Mouse (Mus musculus) hindbrain, embryonic 15.5 days (tissue): ENCODE data around the gene Aftph. TPM values are rescaled to one million over a fixed set of nuclear protein-coding genes. Genes with fewer than 3 reads are reported as not detected.

Experiments used
- ATAC-seq: fragments of 200-750 bp; cut with Nextera tagmentation; 2 replicates; pipeline ENCODE4 v1.8.0; 2017; ENCODE audit warnings: low read depth, moderate number of reproducible peaks, moderate TSS enrichment; ENCODE audit not compliant: low FRiP score
- H3K27ac ChIP-seq: fragments of 300-500 bp; sonication (generic); replicated peaks from 2 replicates; pipeline ENCODE4 v1.5.1; 2015; ENCODE audit warnings: mild to moderate bottlenecking, inconsistent platforms
- H3K27me3 ChIP-seq: fragments of 300-500 bp; sonication (generic); 2 replicates; pipeline ENCODE4 v1.6.1; 2015; ENCODE audit warnings: control low read depth, inconsistent platforms
- H3K36me3 ChIP-seq: fragments of 300-500 bp; sonication (generic); 2 replicates; pipeline ENCODE4 v1.6.1; 2015; ENCODE audit warnings: control low read depth, inconsistent platforms
- H3K4me1 ChIP-seq: fragments of 300-500 bp; sonication (generic); replicated peaks from 2 replicates; pipeline ENCODE4 v1.6.1; 2015; ENCODE audit warnings: control low read depth, inconsistent platforms
- H3K4me2 ChIP-seq: fragments of 300-500 bp; sonication (generic); 2 replicates; pipeline ENCODE4 v1.6.1; 2015; ENCODE audit warnings: moderate library complexity, mild to moderate bottlenecking, inconsistent platforms
- H3K4me3 ChIP-seq: fragments of 300-500 bp; sonication (generic); 2 replicates; pipeline ENCODE4 v1.5.1; 2015; ENCODE audit warnings: mild to moderate bottlenecking, inconsistent platforms
- H3K9ac ChIP-seq: fragments of 300-500 bp; sonication (generic); 2 replicates; pipeline ENCODE4 v1.6.1; 2015; ENCODE audit warnings: inconsistent platforms
- H3K9me3 ChIP-seq: fragments of 300-500 bp; sonication (generic); 2 replicates; pipeline ENCODE4 v1.6.1; 2016; ENCODE audit warnings: control low read depth, inconsistent platforms
- WGBS: fragments of 180-500 bp; shearing (Covaris S2); methylation state at CpG from one replicate; pipeline ENCODE4 v1.1.7; 2015; 5-methylcytosine and 5-hydroxymethylcytosine counted together
- polyA plus RNA-seq: library from polyadenylated mRNA; unstranded; fragments of >200 nt; fragmentation: Nextera tagmentation; extraction: Ambion mirVana; gene quantifications from 2 replicates; pipeline ENCODE4 v1.2.1, GENCODE M21; 2015

Aftph gene
- polyA plus RNA-seq, 1 experiment from 2014 or later, result 32.1 TPM

GRCm38 (mm10) chr11:20712068-20712671, 29.2 kb downstream of the Aftph start:
- no peaks in the 10 kb centered on the region for H3K4me1 ChIP-seq
- H3K9me3 ChIP-seq, result no peaks in the 10 kb centered on the region
- no peak overlapping the region for H3K9ac ChIP-seq
- ATAC-seq, result no peak
- no peak overlapping the region for H3K4me2 ChIP-seq
- no peaks in the 10 kb centered on the region for H3K27me3 ChIP-seq
- 78% methylated on average over 9 of the region's 9 CpGs for WGBS
- no peak overlapping the region for H3K4me3 ChIP-seq
- no peak overlapping the region for H3K27ac ChIP-seq
- no peaks in the 10 kb centered on the region for H3K36me3 ChIP-seq

DNA sequence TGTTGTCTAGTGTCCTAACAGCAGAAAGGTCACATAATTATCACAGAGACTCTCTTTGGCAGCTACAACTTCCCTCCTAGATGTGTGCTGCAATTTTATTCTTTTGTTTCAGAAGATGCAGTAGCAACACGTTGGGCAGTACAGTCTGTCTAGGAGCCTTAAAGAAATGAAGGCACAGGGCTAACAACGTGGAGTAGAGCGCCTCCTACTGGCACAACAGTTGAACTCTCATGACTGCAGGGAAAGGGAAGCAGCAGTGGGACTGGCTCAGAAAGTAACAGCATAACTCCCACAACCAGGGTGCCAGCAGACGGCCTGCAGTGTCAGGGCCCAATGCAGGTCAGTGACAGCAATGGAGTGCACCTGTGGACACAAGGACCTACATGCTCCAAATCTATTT, 50.4 kb downstream of the Aftph start:
- H3K27me3 ChIP-seq, result no peaks in the 10 kb centered on the region
- no peak overlapping the region for H3K9ac ChIP-seq
- no peaks in the 10 kb centered on the region for H3K4me1 ChIP-seq
- H3K36me3 ChIP-seq, result no peaks in the 10 kb centered on the region
- peak; percentile 85; the same call in 1 of the 2 replicates for ATAC-seq
- 3% methylated on average over 4 of the region's 4 CpGs for WGBS
- no peak overlapping the region for H3K4me2 ChIP-seq
- H3K4me3 ChIP-seq, result no peak overlapping the region
- no peak overlapping the region for H3K27ac ChIP-seq
- no peaks in the 10 kb centered on the region for H3K9me3 ChIP-seq

- Histone ChIP-seq H3K9me3 (no peaks in the 10 kb centered on the region), H3K4me2 (no peak overlapping the region), H3K27me3 (no peaks in the 10 kb centered on the region), H3K4me1 (no peaks in the 10 kb centered on the region), H3K36me3 (0 out of 2 replicates have a peak, but pooled peaks cover 8% of the 10 kb centered on the region), H3K27ac (no peak overlapping the region), H3K9ac (no peak overlapping the region), H3K4me3 (no peak overlapping the region)
- WGBS, result 94% methylated on average over 5 of the region's 5 CpGs
- no peak for ATAC-seq
These were observed 59.7 kb downstream of the Aftph start for GRCm38 (mm10) chr11:20681679-20682078.

GRCm38 (mm10) chr11:20680781-20681180, 60.6 kb downstream of the Aftph start:
- Histone ChIP-seq H3K36me3 (0 out of 2 replicates have a peak, but pooled peaks cover 8% of the 10 kb centered on the region), H3K4me2 (no peak overlapping the region), H3K4me3 (no peak overlapping the region), H3K27me3 (no peaks in the 10 kb centered on the region), H3K9ac (no peak overlapping the region), H3K4me1 (no peaks in the 10 kb centered on the region), H3K9me3 (no peaks in the 10 kb centered on the region), H3K27ac (no peak overlapping the region)
- 91% methylated on average over 5 of the region's 5 CpGs for WGBS
- ATAC-seq, result no peak

DNA sequence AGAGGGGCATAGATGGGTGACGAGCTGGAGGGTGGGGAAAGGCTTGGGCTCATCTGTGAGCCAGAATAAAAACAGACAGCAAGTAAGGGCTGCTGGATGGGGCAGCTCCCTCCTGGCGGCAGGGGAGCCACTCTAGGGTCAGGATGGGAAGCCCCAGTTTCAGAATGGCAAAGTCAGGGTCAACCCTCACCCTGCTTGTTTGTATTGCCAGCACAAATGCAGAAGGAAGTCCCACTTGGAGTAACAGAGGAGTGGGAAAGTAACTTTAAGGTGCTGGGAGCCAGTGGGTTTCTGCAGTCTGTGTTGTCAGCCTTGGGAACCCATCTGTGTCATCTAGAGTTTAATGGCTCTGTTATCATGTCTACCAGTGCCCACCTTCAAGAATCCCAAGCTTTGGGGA, 62.0 kb downstream of the Aftph start:
- 0 out of 2 replicates have a peak, but pooled peaks cover 5% of the 10 kb centered on the region for H3K36me3 ChIP-seq
- H3K4me1 ChIP-seq, result no peaks in the 10 kb centered on the region
- no peak overlapping the region for H3K27ac ChIP-seq
- no peak overlapping the region for H3K9ac ChIP-seq
- no peak overlapping the region for H3K4me3 ChIP-seq
- WGBS, result 80% methylated on average over 2 of the region's 2 CpGs
- no peak for ATAC-seq
- no peaks in the 10 kb centered on the region for H3K27me3 ChIP-seq
- H3K9me3 ChIP-seq, result no peaks in the 10 kb centered on the region
- H3K4me2 ChIP-seq, result no peak overlapping the region

- 88% methylated on average over 6 of the region's 6 CpGs for WGBS
- Histone ChIP-seq H3K9ac (no peak overlapping the region), H3K4me2 (no peak overlapping the region), H3K27me3 (no peaks in the 10 kb centered on the region), H3K4me1 (no peaks in the 10 kb centered on the region), H3K4me3 (no peak overlapping the region), H3K36me3 (no peaks in the 10 kb centered on the region), H3K27ac (no peak overlapping the region), H3K9me3 (no peaks in the 10 kb centered on the region)
- ATAC-seq, result 0 out of 2 replicates have a peak, but pooled peaks have one; percentile 9
These were observed 68.9 kb downstream of the Aftph start for GRCm38 (mm10) chr11:20672513-20672912.

DNA sequence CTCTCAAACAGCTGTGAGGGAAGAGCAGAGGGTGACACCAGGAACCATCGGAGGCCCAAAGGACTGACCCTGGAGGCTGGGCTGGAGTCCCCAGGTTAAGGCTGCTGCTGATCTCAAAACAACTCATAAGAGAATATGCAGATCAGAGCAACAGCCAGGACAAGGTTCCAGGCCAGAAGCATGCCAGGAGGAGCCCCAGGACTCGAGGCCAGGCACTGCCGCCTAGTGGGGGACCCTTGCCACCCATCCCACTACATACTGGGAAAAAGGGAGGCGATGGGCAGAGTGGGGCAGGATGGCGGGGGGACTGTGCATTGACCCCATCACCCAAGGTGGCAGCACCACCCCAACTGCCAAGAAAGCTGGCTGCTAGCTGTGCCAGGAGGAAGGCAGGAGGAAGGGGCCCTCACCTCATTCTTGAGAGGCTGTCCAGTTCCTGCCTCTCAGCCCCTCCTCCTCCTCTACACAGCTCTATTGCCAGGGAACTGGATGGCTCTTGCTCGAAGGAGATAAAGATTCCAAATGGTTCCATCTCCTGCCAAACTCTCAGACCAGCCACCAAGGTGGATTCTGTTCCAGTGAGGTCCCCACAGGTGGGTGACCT, 69.5 kb downstream of the Aftph start:
- Histone ChIP-seq H3K27ac (no peak overlapping the region), H3K27me3 (no peaks in the 10 kb centered on the region), H3K4me3 (no peak overlapping the region), H3K36me3 (no peaks in the 10 kb centered on the region), H3K9me3 (no peaks in the 10 kb centered on the region), H3K4me2 (no peak overlapping the region), H3K9ac (no peak overlapping the region), H3K4me1 (no peaks in the 10 kb centered on the region)
- 56% methylated on average over 6 of the region's 6 CpGs for WGBS
- ATAC-seq, result peak; percentile 49; the same call in 1 of the 2 replicates

- Histone ChIP-seq H3K9me3 (no peaks in the 10 kb centered on the region), H3K27me3 (no peaks in the 10 kb centered on the region), H3K36me3 (no peaks in the 10 kb centered on the region), H3K4me1 (0 out of 2 replicates have a peak, but pooled peaks cover 6% of the 10 kb centered on the region), H3K9ac (no peak overlapping the region), H3K27ac (no peak overlapping the region), H3K4me2 (no peak overlapping the region), H3K4me3 (no peak overlapping the region)
- WGBS, result 47% methylated on average over 9 of the region's 9 CpGs
- no peak for ATAC-seq
These were observed 76.5 kb downstream of the Aftph start for GRCm38 (mm10) chr11:20664878-20665277.

DNA sequence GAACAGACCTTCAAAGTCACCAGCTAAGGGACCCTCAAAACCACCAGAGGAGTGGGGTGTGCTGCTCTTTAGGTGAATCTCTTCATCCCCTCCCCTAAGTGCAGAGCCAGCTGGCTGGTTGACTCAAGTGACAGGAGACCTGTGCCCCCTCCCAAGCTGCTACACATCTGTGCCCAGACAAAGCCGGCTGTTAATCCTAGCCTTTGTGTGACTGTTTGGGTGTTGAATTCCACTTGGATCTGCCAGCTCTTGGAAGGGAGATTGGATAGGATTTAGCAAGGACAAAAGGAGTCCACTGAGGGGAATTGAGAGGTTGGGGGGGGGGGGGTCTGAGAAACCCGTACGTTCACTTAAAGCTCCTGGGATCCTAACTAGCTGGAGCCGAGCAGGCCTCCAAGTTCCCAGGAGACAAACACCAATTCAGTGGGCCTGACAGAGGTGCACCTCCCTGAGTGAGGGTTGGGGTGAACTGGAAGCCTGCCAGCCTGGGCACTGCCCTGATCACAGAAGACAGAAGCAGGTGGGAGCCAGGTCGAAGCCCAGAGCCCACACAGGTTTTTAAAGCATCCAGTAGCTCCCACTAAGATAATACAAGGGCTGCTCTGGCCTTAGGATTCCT, 77.7 kb downstream of the Aftph start:
- Histone ChIP-seq H3K4me1 (0 out of 2 replicates have a peak, but pooled peaks cover 6% of the 10 kb centered on the region), H3K4me3 (no peak overlapping the region), H3K27me3 (no peaks in the 10 kb centered on the region), H3K4me2 (no peak overlapping the region), H3K27ac (no peak overlapping the region), H3K9me3 (no peaks in the 10 kb centered on the region), H3K36me3 (no peaks in the 10 kb centered on the region), H3K9ac (no peak overlapping the region)
- 26% methylated on average over 5 of the region's 5 CpGs for WGBS
- ATAC-seq, result no peak

DNA sequence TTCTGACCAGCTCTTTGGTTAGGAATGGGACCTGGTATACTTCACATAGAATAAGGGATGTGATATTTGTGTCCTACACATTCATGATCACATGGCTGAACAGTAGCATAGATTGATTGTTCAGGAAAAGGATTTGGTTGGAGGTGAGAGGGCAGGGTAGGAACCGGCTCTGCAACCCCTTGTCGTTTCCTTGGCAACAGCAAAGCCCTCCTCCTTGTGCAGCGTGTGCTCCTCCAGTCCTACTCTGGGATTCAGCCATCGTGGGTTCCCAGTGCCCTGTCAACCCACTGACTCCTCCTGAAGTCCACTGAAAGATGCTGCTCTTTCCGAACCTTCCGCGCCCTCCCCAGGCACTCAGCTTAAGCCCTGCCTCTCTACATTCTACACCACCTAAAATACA, 78.6 kb downstream of the Aftph start:
- H3K36me3 ChIP-seq, result no peaks in the 10 kb centered on the region
- H3K9ac ChIP-seq, result no peak overlapping the region
- no peaks in the 10 kb centered on the region for H3K9me3 ChIP-seq
- no peak overlapping the region for H3K4me3 ChIP-seq
- 0 out of 2 replicates have a peak, but pooled peaks cover 6% of the 10 kb centered on the region for H3K4me1 ChIP-seq
- 61% methylated on average over 7 of the region's 7 CpGs for WGBS
- ATAC-seq, result no peak
- no peak overlapping the region for H3K4me2 ChIP-seq
- no peak overlapping the region for H3K27ac ChIP-seq
- no peaks in the 10 kb centered on the region for H3K27me3 ChIP-seq

DNA sequence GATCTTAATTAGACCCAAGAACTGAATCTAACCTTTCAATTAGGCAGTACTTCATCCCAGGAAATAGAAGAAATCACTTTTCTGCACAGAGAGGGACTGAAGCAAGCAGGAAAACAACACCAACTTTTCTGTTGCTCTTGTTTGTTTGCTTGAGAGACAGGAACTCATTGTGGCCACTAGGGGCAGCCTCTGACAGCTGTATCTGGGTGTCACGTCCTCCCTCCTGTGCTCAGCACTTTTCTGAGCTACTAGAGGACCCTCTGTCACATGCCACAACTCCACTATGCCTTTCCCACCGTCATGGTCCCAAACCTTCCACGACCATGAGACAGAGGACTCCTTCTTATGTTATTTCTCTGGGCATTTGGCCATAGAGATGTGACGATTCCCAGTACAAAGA, 79.7 kb downstream of the Aftph start:
- H3K4me1 ChIP-seq, result peaks cover 14% of the 10 kb centered on the region
- no peaks in the 10 kb centered on the region for H3K27me3 ChIP-seq
- H3K4me3 ChIP-seq, result no peak overlapping the region
- no peak overlapping the region for H3K27ac ChIP-seq
- no peak overlapping the region for H3K9ac ChIP-seq
- H3K36me3 ChIP-seq, result no peaks in the 10 kb centered on the region
- 34% methylated on average over 4 of the region's 4 CpGs for WGBS
- H3K4me2 ChIP-seq, result no peak overlapping the region
- no peak for ATAC-seq
- no peaks in the 10 kb centered on the region for H3K9me3 ChIP-seq
